Mouse (Mus musculus) thymus, adult 2 months (tissue): ENCODE data around the gene Dgkd.

Source experiments
- CTCF ChIP-seq: fragments of 200-500 bp; IDR thresholded peaks from 2 replicates; pipeline ENCODE4 v1.5.1; 2012; ENCODE audit warnings: mild to moderate bottlenecking, control low read depth, low read length, moderate library complexity, borderline replicate concordance; ENCODE audit not compliant: control insufficient read depth, poor library complexity, insufficient read depth; ENCODE audit errors: extremely low read depth
- POLR2A ChIP-seq: fragments of 200-500 bp; IDR thresholded peaks from 2 replicates; pipeline ENCODE4 v1.6.1; 2012; ENCODE audit warnings: mild to moderate bottlenecking, low read length, control low read depth, moderate library complexity; ENCODE audit not compliant: control insufficient read depth, poor library complexity, insufficient read depth; ENCODE audit errors: extremely low read depth

GRCm38 (mm10) chr1:87909565-87909964 is 56.5 kb downstream of the Dgkd start:
- TF ChIP-seq CTCF (no peak), POLR2A (no peak)
